ENCODE assay signal across 9 mouse cellular contexts in genomic region chr11:65820877-65821276, GRCm38 (mm10). TPM values are rescaled to one million over a fixed set of nuclear protein-coding genes. Genes with fewer than 3 reads are reported as not detected.
DNase-seq lines count a peak whose midpoint lies in the region; ATAC-seq and TF ChIP-seq lines count a peak whose summit lies in the region.
"Had no signal": no experiment of that assay in that cellular context is flagged by ENCODE, and none has a peak within 500 bp of the region (broad histone marks: within the 10 kb centered on the region; RNA-seq: fewer than 3 reads in every experiment).

No protein-coding gene starts in this region.

- H3K4me1 ChIP-seq in kidney, embryonic 16.5 days (ENCODE audit: insufficient read depth, low read length): no peaks in the 10 kb centered on the region
- H3K4me1 ChIP-seq in liver, embryonic 11.5 days (replicated peaks; ENCODE audit: control insufficient read depth, insufficient read depth, low read length): no peaks in the 10 kb centered on the region
- no peaks in the 10 kb centered on the region for H3K4me1 ChIP-seq in neural tube, embryonic 12.5 days
- H3K4me1 ChIP-seq in stomach, postnatal 0 days (replicated peaks; ENCODE audit: control insufficient read depth, insufficient read depth): no peaks in the 10 kb centered on the region
- H3K4me1 ChIP-seq: lung, embryonic 15.5 days had no signal

- 8% methylated on average over 7 of the region's 7 CpGs for WGBS in kidney, embryonic 16.5 days
- whole genome bisulfite sequencing in liver, embryonic 11.5 days: 24% methylated on average over 7 of the region's 7 CpGs
- 12% methylated on average over 7 of the region's 7 CpGs for WGBS in neural tube, embryonic 12.5 days
- WGBS in stomach, postnatal 0 days: 13% methylated on average over 7 of the region's 7 CpGs

- no peak overlapping the region for H3K4me2 ChIP-seq in kidney, embryonic 16.5 days (replicated peaks; ENCODE audit: low read depth, low read length)
- H3K4me2 ChIP-seq in liver, embryonic 11.5 days: no peak overlapping the region
- no peak overlapping the region for H3K4me2 ChIP-seq in neural tube, embryonic 12.5 days (replicated peaks)
- no peak overlapping the region for H3K4me2 ChIP-seq in stomach, postnatal 0 days (replicated peaks; ENCODE audit: low read depth)
- H3K4me2 ChIP-seq: lung, embryonic 15.5 days had no signal

- no peaks in the 10 kb centered on the region for H3K27me3 ChIP-seq in kidney, embryonic 16.5 days (ENCODE audit: insufficient read depth, low read length)
- no peaks in the 10 kb centered on the region for H3K27me3 ChIP-seq in liver, embryonic 11.5 days (replicated peaks; ENCODE audit: control insufficient read depth, insufficient read depth, low read length)
- no peaks in the 10 kb centered on the region for H3K27me3 ChIP-seq in neural tube, embryonic 12.5 days (replicated peaks)
- H3K27me3 ChIP-seq in stomach, postnatal 0 days (ENCODE audit: control insufficient read depth, insufficient read depth, low read length): no peaks in the 10 kb centered on the region
- H3K27me3 ChIP-seq: lung, embryonic 15.5 days had no signal

- no peak overlapping the region for H3K4me3 ChIP-seq in kidney, embryonic 16.5 days (ENCODE audit: low read length)
- no peak overlapping the region for H3K4me3 ChIP-seq in liver, embryonic 11.5 days (ENCODE audit: low read depth, low read length)
- no peak overlapping the region for H3K4me3 ChIP-seq in neural tube, embryonic 12.5 days
- no peak overlapping the region for H3K4me3 ChIP-seq in stomach, postnatal 0 days (ENCODE audit: low read depth, low read length)
- H3K4me3 ChIP-seq: lung, embryonic 15.5 days had no signal

- H3K9me3 ChIP-seq in kidney, embryonic 16.5 days (ENCODE audit: low read length): no peaks in the 10 kb centered on the region
- no peaks in the 10 kb centered on the region for H3K9me3 ChIP-seq in liver, embryonic 11.5 days (ENCODE audit: control insufficient read depth, low read length)
- H3K9me3 ChIP-seq in neural tube, embryonic 12.5 days: no peaks in the 10 kb centered on the region
- no peaks in the 10 kb centered on the region for H3K9me3 ChIP-seq in stomach, postnatal 0 days (ENCODE audit: control insufficient read depth, low read length)
- H3K9me3 ChIP-seq: lung, embryonic 15.5 days had no signal

- no peak overlapping the region for H3K9ac ChIP-seq in kidney, embryonic 16.5 days (replicated peaks; ENCODE audit: low read length)
- H3K9ac ChIP-seq in liver, embryonic 11.5 days (ENCODE audit: low read depth, low read length): no peak overlapping the region
- H3K9ac ChIP-seq in neural tube, embryonic 12.5 days: no peak overlapping the region
- H3K9ac ChIP-seq in stomach, postnatal 0 days (ENCODE audit: low read length): no peak overlapping the region
- H3K9ac ChIP-seq: lung, embryonic 15.5 days had no signal

- TF ChIP-seq EP300 in stomach, postnatal 0 days (optimal IDR thresholded peaks at IDR 0.05): no peak

- peaks cover 38% of the 10 kb centered on the region; the same call in 1 of the 2 replicates for H3K36me3 ChIP-seq in kidney, embryonic 16.5 days (ENCODE audit: insufficient read depth, low read length)
- H3K36me3 ChIP-seq in liver, embryonic 11.5 days (ENCODE audit: control insufficient read depth, insufficient read depth, low read length): peaks cover 13% of the 10 kb centered on the region; the same call in 1 of the 2 replicates
- H3K36me3 ChIP-seq in neural tube, embryonic 12.5 days: peaks cover 33% of the 10 kb centered on the region
- H3K36me3 ChIP-seq in stomach, postnatal 0 days (ENCODE audit: control insufficient read depth, insufficient read depth, low read length): peaks cover 2% of the 10 kb centered on the region; the same call in 1 of the 2 replicates

- peak; percentile 58 for DNase-seq in CD4-positive, CD25-positive, alpha-beta regulatory T cell, adult 2 months (ENCODE audit: low read depth, low spot score)
- DNase-seq in cerebellum, postnatal 25 days: peak; percentile 55 to 82
- DNase-seq in gastrocnemius, postnatal 10 days: peak; percentile 67
- no peak for DNase-seq in liver, embryonic 11.5 days (ENCODE audit: low spot score)
- DNase-seq in stomach, postnatal 0 days (ENCODE audit: low spot score): peak; percentile 84

- ATAC-seq in CD4-positive, CD25-positive, alpha-beta regulatory T cell, adult 4 months: no peak
- peak; percentile 79; the same call in 1 of the 2 replicates for ATAC-seq in kidney, embryonic 16.5 days (ENCODE audit: low FRiP score, low TSS enrichment)
- ATAC-seq in liver, embryonic 11.5 days (replicated peaks; ENCODE audit: low FRiP score): peak; percentile 54; the same call in 1 of the 2 replicates
- ATAC-seq in neural tube, embryonic 12.5 days (ENCODE audit: low FRiP score, low read depth): peak; percentile 44; the same call in 1 of the 2 replicates
- ATAC-seq in stomach, postnatal 0 days (ENCODE audit: low FRiP score, low TSS enrichment): peak; percentile 70

- TF ChIP-seq CTCF in stomach, postnatal 0 days (IDR thresholded peaks at IDR 0.05; ENCODE audit: low read depth): peak; percentile 95

- H3K27ac ChIP-seq in kidney, embryonic 16.5 days (ENCODE audit: low read length): no peak overlapping the region
- no peak overlapping the region for H3K27ac ChIP-seq in liver, embryonic 11.5 days (ENCODE audit: low read depth, low read length)
- no peak overlapping the region for H3K27ac ChIP-seq in neural tube, embryonic 12.5 days
- no peak overlapping the region for H3K27ac ChIP-seq in stomach, postnatal 0 days (replicated peaks)
- H3K27ac ChIP-seq: lung, embryonic 15.5 days had no signal

RNA-seq across cellular contexts. Expression of gene Zkscan6, which starts 13.9 kb away (rescaled TPM):
- polyA plus RNA-seq in CD4-positive, CD25-positive, alpha-beta regulatory T cell, adult 4 months (2017; shearing (Covaris generic)): 10 to 100 TPM; 11.7 to 21.5 TPM
- total RNA-seq in gastrocnemius, postnatal 10 days (2021): 1 to 10 TPM; 4.4 to 5.3 TPM
- 17.1 and 17.4 TPM in 2 replicates for polyA plus RNA-seq in kidney, embryonic 16.5 days (2015; fragmentation: Nextera tagmentation; extraction: Ambion mirVana)
- 10.9 and 12.0 TPM in 2 replicates for polyA plus RNA-seq in liver, embryonic 11.5 days (2014; fragmentation: Nextera tagmentation; extraction: Ambion mirVana)
- polyA plus RNA-seq in neural tube, embryonic 12.5 days (2016; fragmentation: Nextera tagmentation; extraction: Ambion mirVana): 19.2 and 20.6 TPM in 2 replicates
- 11.0 TPM in 2 replicates for polyA plus RNA-seq in stomach, postnatal 0 days (2015; fragmentation: Nextera tagmentation; extraction: Ambion mirVana)

RNA-seq across cellular contexts. Expression of gene Map2k4, which starts 32.8 kb away (rescaled TPM):
- polyA plus RNA-seq in CD4-positive, CD25-positive, alpha-beta regulatory T cell, adult 4 months (2017; shearing (Covaris generic)): 10 to 100 TPM; 17.4 to 19.3 TPM
- total RNA-seq in gastrocnemius, postnatal 10 days (2021): 10 to 100 TPM; 56.4 to 57.3 TPM
- 60.2 and 63.9 TPM in 2 replicates for polyA plus RNA-seq in kidney, embryonic 16.5 days (2015; fragmentation: Nextera tagmentation; extraction: Ambion mirVana)
- 63.7 and 69.9 TPM in 2 replicates for polyA plus RNA-seq in liver, embryonic 11.5 days (2014; fragmentation: Nextera tagmentation; extraction: Ambion mirVana)
- polyA plus RNA-seq in neural tube, embryonic 12.5 days (2016; fragmentation: Nextera tagmentation; extraction: Ambion mirVana): 71.3 and 72.6 TPM in 2 replicates
- polyA plus RNA-seq in stomach, postnatal 0 days (2015; fragmentation: Nextera tagmentation; extraction: Ambion mirVana): 44.9 and 47.1 TPM in 2 replicates
